Mouse (Mus musculus) CD4-positive, CD25-positive, alpha-beta regulatory T cell (primary cell): ENCODE results near the gene Snx6. TPM values are rescaled to one million over a fixed set of nuclear protein-coding genes. Genes with fewer than 3 reads are reported as not detected.

Experiments
- polyA plus RNA-seq: library from polyadenylated mRNA; unstranded; fragments of 100-300 nt; shearing (Covaris generic); gene quantifications from one replicate; pipeline ENCODE4 v1.2.1, GENCODE M21; 2017

Gene Snx6
- 123 TPM for polyA plus RNA-seq

DNA sequence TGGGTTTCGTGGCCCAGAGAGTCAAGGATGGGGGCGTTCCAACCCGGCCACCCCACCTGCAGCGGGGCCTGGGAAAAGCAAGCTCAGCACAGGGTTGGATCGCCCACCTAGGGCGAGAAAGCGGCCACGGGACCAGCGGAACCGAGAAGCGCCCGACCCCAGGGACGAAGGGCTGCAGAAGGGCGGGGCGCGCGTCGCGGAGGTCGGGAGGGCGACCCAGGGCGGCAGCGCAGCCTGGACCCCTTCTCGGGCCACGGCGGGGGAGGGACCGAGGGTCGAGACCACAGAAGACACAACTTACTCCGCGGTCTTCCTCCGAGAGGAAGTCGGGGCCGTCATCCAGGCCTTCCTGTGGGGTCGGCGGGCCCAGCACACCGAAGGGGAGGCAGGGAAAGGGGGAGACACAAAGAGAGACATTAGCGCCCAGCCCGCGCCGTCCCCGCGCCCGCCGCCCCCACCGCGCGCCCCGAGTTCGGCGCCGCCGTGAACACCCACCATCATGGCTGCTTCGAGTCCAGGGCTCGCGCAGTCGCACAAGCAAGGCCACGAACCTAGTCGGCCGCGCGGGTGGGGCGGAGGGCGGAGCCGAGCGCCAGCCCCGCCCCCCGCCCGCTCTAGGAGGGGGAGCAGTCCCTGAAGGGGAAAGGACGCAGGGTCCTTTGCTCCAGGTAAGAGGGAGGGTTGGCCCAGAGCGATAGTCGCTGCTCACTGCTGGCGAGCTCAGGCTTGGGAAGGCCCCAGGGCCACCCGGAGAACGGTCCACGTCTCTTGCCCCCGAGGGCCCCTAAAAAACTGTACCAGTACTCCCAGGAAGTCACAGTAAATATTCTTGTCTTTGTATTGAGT lies at the start of gene Snx6:
Snx6 (minus strand) TSS at position 551 of the 846 bp plus-strand sequence.

Other genes with a start within 250 kb of the Snx6 start
- gene Sptssa, start 139.1 kb downstream of the Snx6 start, polyA plus RNA-seq: 209 TPM
- 93.2 TPM for gene Eapp, start 99.8 kb downstream of the Snx6 start, polyA plus RNA-seq
- 45.0 TPM for gene Cfl2, start 67.2 kb upstream of the Snx6 start, polyA plus RNA-seq
- 4.3 TPM for gene Gm20403, start 190.8 kb upstream of the Snx6 start, polyA plus RNA-seq
- gene Baz1a, start 218.6 kb upstream of the Snx6 start, polyA plus RNA-seq: 104 TPM